Mouse (Mus musculus) skeletal muscle tissue, postnatal 0 days (tissue): ENCODE results near the gene Car5a. TPM values are rescaled to one million over a fixed set of nuclear protein-coding genes. Genes with fewer than 3 reads are reported as not detected.

ENCODE experiments used
- microRNA-seq, 2 experiments: library from miRNA; unstranded; fragments of <30 nt; microRNA quantifications; one replicate each; pipeline ENCODE4; 2016
- polyA plus RNA-seq: library from polyadenylated mRNA; unstranded; fragments of >200 nt; fragmentation: Nextera tagmentation; extraction: Ambion mirVana; gene quantifications from 2 replicates; pipeline ENCODE4 v1.2.1, GENCODE M21; 2015

The Car5a gene
- not detected in 2 replicates for polyA plus RNA-seq

DNA sequence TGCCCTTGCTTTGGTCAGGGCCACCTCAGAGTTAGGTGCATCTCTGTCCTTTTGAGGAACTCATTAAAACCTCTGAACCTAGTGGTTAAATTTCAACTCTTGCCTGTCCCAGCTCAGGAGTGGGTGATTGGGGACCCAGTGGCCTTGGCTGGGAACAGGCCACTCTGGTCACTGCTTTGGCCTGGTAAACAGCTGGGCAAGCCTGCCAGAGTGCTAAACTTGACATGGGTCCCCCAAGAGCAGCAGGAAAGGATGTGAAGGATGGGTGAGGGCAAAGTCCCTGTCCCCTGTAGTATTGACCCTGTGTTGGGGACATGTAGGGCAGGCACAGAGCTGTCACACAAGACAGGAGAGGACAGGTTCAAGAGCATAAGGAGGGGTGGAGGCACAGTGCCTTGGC lies at the start of gene Car5a:
Gene Car5a, minus strand, starts transcription at position 74 of the 400 bp plus-strand sequence.

DNA sequence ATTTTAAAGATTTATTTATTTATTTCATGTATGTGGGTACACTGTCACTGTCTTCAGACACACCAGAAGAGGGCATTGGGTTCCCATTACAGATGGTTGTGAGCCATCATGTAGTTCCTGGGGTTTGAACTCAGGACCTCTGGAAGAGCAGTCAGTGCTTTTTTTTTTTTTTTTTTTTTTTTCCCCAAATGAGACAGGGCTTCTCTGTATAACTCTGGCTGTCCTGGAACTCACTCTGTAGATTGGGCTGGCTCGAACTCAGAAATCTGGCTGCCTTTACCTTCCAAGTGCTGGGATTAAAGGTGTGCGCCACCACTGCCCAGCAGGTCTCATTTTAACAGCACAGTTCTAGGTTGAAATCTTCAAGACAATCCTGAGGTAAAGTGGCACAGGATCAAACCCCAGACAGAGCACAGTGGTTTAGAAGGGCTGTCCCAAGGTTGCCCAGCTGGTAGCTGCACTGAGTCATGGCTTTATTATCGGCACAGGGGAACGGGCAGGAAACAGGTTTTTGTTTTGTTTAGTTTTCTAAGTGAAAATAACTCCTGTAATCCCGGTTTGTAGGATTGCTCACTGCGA lies 4.6 kb upstream of the Car5a start, which contains the start of gene Banp:
Gene Banp, plus strand, starts transcription at position 529 of the 579 bp plus-strand sequence.

DNA sequence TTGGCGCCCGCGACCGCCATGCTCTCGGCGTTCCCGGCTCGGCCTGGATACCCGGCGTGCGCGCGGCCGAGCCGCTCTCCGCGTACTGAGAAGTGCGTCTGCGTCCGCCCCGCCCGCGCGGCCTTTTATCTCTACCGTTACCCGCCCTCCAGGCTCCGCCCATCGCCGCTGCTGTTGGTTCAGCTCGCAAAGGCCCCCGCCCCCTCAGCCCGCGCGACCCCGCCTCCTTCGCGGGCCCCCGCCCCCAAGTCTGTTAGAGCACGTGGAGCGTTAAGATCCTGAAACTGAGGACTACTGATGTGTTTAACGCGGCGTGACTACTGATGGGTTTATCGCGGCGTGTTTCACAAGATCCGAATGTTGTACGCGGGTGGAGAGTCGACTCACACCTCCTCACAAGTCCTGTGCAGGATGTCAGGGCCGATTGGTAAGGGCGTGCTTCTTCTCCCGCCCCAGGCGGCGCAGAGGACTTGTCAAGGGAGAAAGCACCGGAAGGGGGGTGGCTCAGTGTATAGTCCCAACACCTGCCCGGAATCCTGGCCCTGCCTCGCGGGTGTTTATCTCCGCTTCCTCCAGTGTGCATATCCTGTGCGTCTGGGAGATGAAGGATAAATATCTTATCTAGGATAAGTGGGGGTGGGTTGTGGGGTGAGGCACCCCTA lies 37.0 kb downstream of the Car5a start, which contains the start of gene Slc7a5:
Gene Slc7a5, minus strand, starts transcription at position 108 of the 662 bp plus-strand sequence.

Small RNAs within 50 kb of the gene (microRNA-seq; reads per million reads assigned to microRNA genes)
- gene Mir7237 = 0.10 to 0.21 reads per million in 2 experiments

Other genes starting within 250 kb of the Car5a start
- 0.06 and 0.18 TPM in 2 replicates for gene Jph3, start 215.3 kb downstream of the Car5a start, polyA plus RNA-seq
- 10.2 and 12.3 TPM in 2 replicates for gene Klhdc4, start 115.3 kb downstream of the Car5a start, polyA plus RNA-seq
- gene Slc7a5, start 37.2 kb downstream of the Car5a start, polyA plus RNA-seq = 11.8 and 14.1 TPM in 2 replicates
- gene Banp, start 4.8 kb upstream of the Car5a start, polyA plus RNA-seq = 9.0 and 10.2 TPM in 2 replicates